Mouse (Mus musculus) cortical plate, adult 2 months (tissue): ENCODE results near the gene Gjd2.

Source experiments
- CTCF ChIP-seq: fragments of 200-500 bp; IDR thresholded peaks from 2 replicates; pipeline ENCODE4 v1.5.1; 2011; ENCODE audit warnings: mild to moderate bottlenecking, control low read depth, low read length; ENCODE audit not compliant: insufficient read depth; ENCODE audit errors: extremely low read depth
- POLR2A ChIP-seq: fragments of 200-500 bp; IDR thresholded peaks from 2 replicates; pipeline ENCODE4 v1.6.1; 2011; ENCODE audit warnings: mild to moderate bottlenecking, low read length, control low read depth; ENCODE audit not compliant: insufficient read depth; ENCODE audit errors: extremely low read depth

DNA sequence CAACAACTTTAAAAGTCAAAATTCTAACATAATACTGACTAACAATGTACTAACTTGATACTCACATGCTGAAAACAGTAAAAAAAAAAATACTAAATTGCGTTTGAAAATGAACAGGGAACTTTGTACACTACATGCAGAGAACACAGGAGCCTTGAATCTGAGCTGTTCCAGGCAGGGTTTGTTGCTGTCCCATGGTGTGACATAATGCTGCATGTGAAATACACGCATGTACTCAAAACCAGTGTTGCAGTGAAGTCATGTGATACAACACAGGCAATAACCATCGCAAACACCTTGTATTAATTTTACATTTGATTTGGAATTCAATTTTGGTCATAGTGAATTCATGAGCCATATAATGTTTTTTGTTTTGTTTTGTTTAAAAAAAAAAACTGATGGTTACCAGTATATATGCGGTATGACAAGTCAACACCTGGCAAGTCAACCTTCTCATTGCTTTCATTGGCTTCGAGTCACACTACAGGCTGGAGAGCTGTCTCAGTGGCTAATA is 32.8 kb upstream of the Gjd2 start:
- TF ChIP-seq POLR2A (no peak), CTCF (no peak)
